Mouse (Mus musculus) heart, embryonic 16.5 days (tissue): ENCODE measurements around the gene Dhx34. TPM values are rescaled to one million over a fixed set of nuclear protein-coding genes. Genes with fewer than 3 reads are reported as not detected.
"Not testable (repeated sequence)": the region's sequence is repeated elsewhere in the genome, so short reads cannot be mapped to it uniquely, and the experiment has no call there.

Source experiments
- ATAC-seq: fragments of 200-750 bp; cut with Nextera tagmentation; replicated peaks from 2 replicates; pipeline ENCODE4 v1.8.0; 2017; ENCODE audit warnings: moderate number of reproducible peaks; ENCODE audit not compliant: insufficient read depth, low FRiP score; ENCODE audit errors: extremely low read depth
- H3K27ac ChIP-seq: fragments of 300-500 bp; sonication (generic); 2 replicates; pipeline ENCODE4 v1.5.1; 2014; ENCODE audit warnings: mild to moderate bottlenecking, low read length, control low read depth, moderate library complexity
- H3K27me3 ChIP-seq: fragments of 300-500 bp; sonication (generic); 2 replicates; pipeline ENCODE4 v1.6.1; 2014; ENCODE audit warnings: low read length, mixed read lengths; ENCODE audit not compliant: control insufficient read depth, insufficient read depth
- H3K36me3 ChIP-seq: fragments of 300-500 bp; sonication (generic); 2 replicates; pipeline ENCODE4 v1.6.1; 2014; ENCODE audit not compliant: control insufficient read depth, insufficient read depth
- H3K4me1 ChIP-seq: fragments of 300-500 bp; sonication (generic); 2 replicates; pipeline ENCODE4 v1.6.1; 2014; ENCODE audit warnings: low read length, mixed read lengths; ENCODE audit not compliant: control insufficient read depth, insufficient read depth
- H3K4me2 ChIP-seq: fragments of 300-500 bp; sonication (generic); 2 replicates; pipeline ENCODE4 v1.6.1; 2014; ENCODE audit warnings: low read depth, mild to moderate bottlenecking, control low read depth, low read length
- H3K4me3 ChIP-seq: fragments of 300-500 bp; sonication (generic); 2 replicates; pipeline ENCODE4 v1.5.1; 2014; ENCODE audit warnings: mild to moderate bottlenecking, control low read depth, low read length
- H3K9ac ChIP-seq: fragments of 300-500 bp; sonication (generic); 2 replicates; pipeline ENCODE4 v1.6.1; 2014; ENCODE audit warnings: low read length, control low read depth
- H3K9me3 ChIP-seq: fragments of 300-500 bp; sonication (generic); replicated peaks from 2 replicates; pipeline ENCODE4 v1.6.1; 2016; ENCODE audit warnings: low read length; ENCODE audit not compliant: control insufficient read depth
- WGBS: fragments of 180-500 bp; shearing (Covaris S2); extraction: QIAGEN DNeasy Blood & Tissue Kit; methylation state at CpG from one replicate; pipeline ENCODE4 v1.1.7; 2014; 5-methylcytosine and 5-hydroxymethylcytosine counted together
- polyA plus RNA-seq: library from polyadenylated mRNA; unstranded; fragments of >200 nt; fragmentation: Nextera tagmentation; extraction: Ambion mirVana; gene quantifications from 2 replicates; pipeline ENCODE4 v1.2.1, GENCODE M21; 2015

Gene Dhx34
- polyA plus RNA-seq, 1 experiment from 2014 or later, result 10.8 TPM

GRCm38 (mm10) chr7:16255963-16256362 is 34.1 kb upstream of the Dhx34 start:
- not testable (repeated sequence) for H3K9me3 ChIP-seq, H3K4me1 ChIP-seq, H3K36me3 ChIP-seq, H3K4me2 ChIP-seq, H3K4me3 ChIP-seq, H3K9ac ChIP-seq, H3K27ac ChIP-seq, ATAC-seq, H3K27me3 ChIP-seq
- 84% methylated on average over 4 of the region's 4 CpGs for WGBS

- no peak overlapping the region for H3K27ac ChIP-seq
- H3K27me3 ChIP-seq, result no peaks in the 10 kb centered on the region
- H3K4me2 ChIP-seq, result no peak overlapping the region
- H3K9me3 ChIP-seq, result no peaks in the 10 kb centered on the region
- H3K36me3 ChIP-seq, result no peaks in the 10 kb centered on the region
- WGBS, result 41% methylated on average over 4 of the region's 4 CpGs
- no peak overlapping the region for H3K4me3 ChIP-seq
- no peak for ATAC-seq
- H3K9ac ChIP-seq, result no peak overlapping the region
- no peaks in the 10 kb centered on the region for H3K4me1 ChIP-seq
Observed at GRCm38 (mm10) chr7:16254195-16254594, 32.4 kb upstream of the Dhx34 start.

DNA sequence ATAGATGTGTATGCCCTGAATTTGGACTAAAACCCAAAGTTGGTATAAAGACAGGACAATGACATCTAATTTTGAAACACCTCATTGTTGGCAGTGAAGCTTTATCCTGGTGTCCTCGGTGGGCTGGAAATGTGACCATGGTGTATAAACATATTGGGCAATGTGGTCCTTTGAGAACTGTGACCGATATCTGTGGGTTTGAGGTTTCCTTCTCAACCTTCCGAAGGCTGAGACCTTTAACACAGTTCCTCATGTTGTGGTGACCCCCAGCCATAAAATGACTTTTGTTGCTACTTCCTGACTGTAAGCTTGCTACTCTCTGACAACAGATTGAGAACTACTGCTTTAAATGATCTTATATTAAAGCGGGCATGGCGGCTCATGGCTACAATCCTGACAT is 28.9 kb upstream of the Dhx34 start:
- Histone ChIP-seq H3K27me3 (no peaks in the 10 kb centered on the region), H3K9ac (no peak overlapping the region), H3K36me3 (no peaks in the 10 kb centered on the region), H3K4me1 (no peaks in the 10 kb centered on the region), H3K4me2 (no peak overlapping the region), H3K4me3 (no peak overlapping the region), H3K9me3 (no peaks in the 10 kb centered on the region), H3K27ac (no peak overlapping the region)
- WGBS, result 71% methylated on average over 5 of the region's 5 CpGs
- no peak for ATAC-seq

GRCm38 (mm10) chr7:16245958-16246357 is 24.1 kb upstream of the Dhx34 start:
- no peak overlapping the region for H3K27ac ChIP-seq
- no peak overlapping the region for H3K4me2 ChIP-seq
- WGBS, result 32% methylated on average over 1 of the region's 4 CpGs
- ATAC-seq, result no peak
- no peaks in the 10 kb centered on the region for H3K9me3 ChIP-seq
- no peaks in the 10 kb centered on the region for H3K27me3 ChIP-seq
- H3K9ac ChIP-seq, result no peak overlapping the region
- no peak overlapping the region for H3K4me3 ChIP-seq
- no peaks in the 10 kb centered on the region for H3K36me3 ChIP-seq
- H3K4me1 ChIP-seq, result no peaks in the 10 kb centered on the region

- Histone ChIP-seq H3K9me3 (no peaks in the 10 kb centered on the region), H3K36me3 (no peaks in the 10 kb centered on the region), H3K4me3 (no peak within 1 kb of the TSS), H3K4me2 (no peak within 1 kb of the TSS), H3K4me1 (no peaks in the 10 kb centered on the region), H3K27ac (0 out of 2 replicates have a peak within 1 kb of the TSS, but pooled peaks have one; percentile 16), H3K27me3 (no peaks in the 10 kb centered on the region), H3K9ac (no peak within 1 kb of the TSS)
- 46% methylated on average over 5 of the region's 5 CpGs for WGBS
- no peak for ATAC-seq
Observed at GRCm38 (mm10) chr7:16244067-16244466, 22.2 kb upstream of the Dhx34 start, which contains the start of gene C5ar2. TSS of gene C5ar2 (minus strand) at chr7:16244154.

DNA sequence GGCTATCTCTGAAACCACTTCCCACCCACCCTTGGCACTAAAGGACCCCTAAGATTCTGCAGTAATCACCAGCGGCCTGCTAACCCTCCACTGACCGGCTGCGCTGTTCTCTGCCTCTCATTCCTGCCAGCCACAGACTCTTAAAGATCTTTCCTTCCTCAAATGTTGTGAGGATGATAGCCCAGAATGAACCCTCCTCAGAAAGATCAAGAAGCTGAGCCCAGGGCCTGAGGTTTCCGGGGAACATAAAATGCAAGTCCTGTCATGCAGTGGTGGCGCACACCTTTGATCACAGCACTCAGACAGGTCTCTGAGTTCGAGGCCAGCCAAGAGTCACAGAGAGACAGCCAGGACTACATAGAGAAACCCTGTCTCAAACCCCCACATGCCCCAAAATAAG is 20.4 kb upstream of the Dhx34 start:
- Histone ChIP-seq H3K27ac (no peak overlapping the region), H3K4me1 (no peaks in the 10 kb centered on the region), H3K36me3 (no peaks in the 10 kb centered on the region), H3K27me3 (no peaks in the 10 kb centered on the region), H3K4me3 (no peak overlapping the region), H3K9me3 (no peaks in the 10 kb centered on the region), H3K4me2 (no peak overlapping the region), H3K9ac (no peak overlapping the region)
- 76% methylated on average over 6 of the region's 6 CpGs for WGBS
- ATAC-seq, result no peak

- H3K4me2 ChIP-seq, result no peak overlapping the region
- no peak overlapping the region for H3K27ac ChIP-seq
- no peak overlapping the region for H3K9ac ChIP-seq
- ATAC-seq, result no peak
- no peaks in the 10 kb centered on the region for H3K27me3 ChIP-seq
- H3K4me3 ChIP-seq, result no peak overlapping the region
- no peaks in the 10 kb centered on the region for H3K4me1 ChIP-seq
- 48% methylated on average over 11 of the region's 11 CpGs for WGBS
- H3K36me3 ChIP-seq, result no peaks in the 10 kb centered on the region
- no peaks in the 10 kb centered on the region for H3K9me3 ChIP-seq
Observed at GRCm38 (mm10) chr7:16241787-16242186, 19.9 kb upstream of the Dhx34 start.

DNA sequence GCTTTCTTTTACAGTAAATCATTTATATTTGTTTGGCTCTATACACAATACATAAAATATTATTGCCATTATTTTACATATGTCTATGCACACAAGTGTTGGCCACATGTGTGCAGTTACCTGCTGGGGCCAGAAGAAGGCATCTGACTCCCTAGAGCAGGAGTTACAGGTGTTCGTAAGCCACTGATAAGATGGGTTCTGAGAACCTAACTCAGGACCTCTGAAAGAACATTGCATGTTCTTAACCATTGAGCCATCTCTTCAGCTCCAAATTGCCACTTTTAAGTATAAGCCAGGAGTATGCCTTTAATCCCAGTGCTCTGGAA is 19.1 kb upstream of the Dhx34 start:
- Histone ChIP-seq H3K4me2 (no peak overlapping the region), H3K4me3 (no peak overlapping the region), H3K27ac (no peak overlapping the region), H3K4me1 (no peaks in the 10 kb centered on the region), H3K9me3 (no peaks in the 10 kb centered on the region), H3K27me3 (no peaks in the 10 kb centered on the region), H3K9ac (no peak overlapping the region), H3K36me3 (no peaks in the 10 kb centered on the region)
- ATAC-seq, result no peak
- 98% methylated on average over 1 of the region's 1 CpGs for WGBS

DNA sequence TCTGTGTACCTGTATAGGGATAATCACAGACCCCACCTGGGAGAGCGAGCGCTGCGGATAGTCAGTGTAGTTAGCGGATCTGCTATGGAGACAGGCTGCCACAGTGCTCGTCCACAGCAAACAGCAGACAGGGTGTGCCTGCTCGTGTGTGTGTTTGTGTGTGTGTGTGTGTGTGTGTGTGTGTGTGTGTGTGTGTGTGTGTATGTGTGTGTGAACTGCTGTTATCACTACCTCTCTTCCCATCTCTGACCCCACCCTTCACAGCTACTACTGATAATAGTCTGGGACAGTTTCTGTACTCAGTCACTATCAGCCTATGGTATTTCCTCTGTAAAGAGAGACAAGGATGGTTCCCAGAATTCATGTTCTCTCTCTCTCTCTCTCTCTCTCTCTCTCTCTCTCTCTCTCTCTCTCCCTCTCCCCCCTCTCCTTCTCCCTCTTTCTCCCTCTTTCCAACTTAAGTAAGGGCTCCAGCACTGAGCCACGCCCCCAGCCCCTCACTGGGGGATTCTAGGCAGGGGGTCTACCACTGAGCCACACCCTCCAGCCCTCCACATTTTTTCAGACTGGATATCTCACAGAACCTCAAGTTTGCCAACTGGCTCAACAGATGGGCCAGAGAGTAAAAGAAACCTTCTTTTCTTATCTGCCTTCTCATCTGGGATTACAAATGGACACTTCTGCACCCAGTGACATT is 18.6 kb upstream of the Dhx34 start:
- H3K27me3 ChIP-seq, result no peaks in the 10 kb centered on the region
- H3K4me2 ChIP-seq, result no peak overlapping the region
- H3K9me3 ChIP-seq, result no peaks in the 10 kb centered on the region
- no peaks in the 10 kb centered on the region for H3K36me3 ChIP-seq
- no peak for ATAC-seq
- H3K4me3 ChIP-seq, result no peak overlapping the region
- no peaks in the 10 kb centered on the region for H3K4me1 ChIP-seq
- 62% methylated on average over 7 of the region's 7 CpGs for WGBS
- no peak overlapping the region for H3K9ac ChIP-seq
- H3K27ac ChIP-seq, result peak overlapping the region; percentile 49
